Mouse (Mus musculus): Measurements from ENCODE around the gene Gm10778.

GRCm38 (mm10) chr10:81655178-81655577 is 6.3 kb downstream of the Gm10778 start:
- TF ChIP-seq CTCF (IDR thresholded peaks at IDR 0.05; ENCODE audit: control insufficient read depth, insufficient read depth, insufficient replicate concordance, low read depth, low read length) (no peak), POLR2A (IDR thresholded peaks at IDR 0.05; ENCODE audit: control insufficient read depth, low read depth, low read length) (no peak)

All from testis, adult 2 months (tissue).